Mouse (Mus musculus): ENCODE measurements around the gene Gm16427.
"Not testable (repeated sequence)": the region's sequence is repeated elsewhere in the genome, so short reads cannot be mapped to it uniquely, and the experiment has no call there.

The Gm16427 gene

GRCm38 (mm10) chr5:93540100-93540499 lies at the start of gene Gm16427:
Gm16427 (minus strand) TSS chr5:93540200.
- DNase-seq (ENCODE audit: low read depth, low spot score): not testable (repeated sequence)

Measured in retina, adult 2 months (tissue).